Mouse (Mus musculus) ES-E14 (cell line): ENCODE measurements around the gene Tmem160.

Source experiments
- CHD2 ChIP-seq: IDR thresholded peaks from 2 replicates; pipeline ENCODE4 v1.6.1; 2014; ENCODE audit warnings: mild to moderate bottlenecking, low read depth, low read length, inconsistent platforms
- ZNF384 ChIP-seq: IDR thresholded peaks from 2 replicates; pipeline ENCODE4 v1.6.1; 2012; ENCODE audit warnings: low read depth, low read length, inconsistent platforms

DNA sequence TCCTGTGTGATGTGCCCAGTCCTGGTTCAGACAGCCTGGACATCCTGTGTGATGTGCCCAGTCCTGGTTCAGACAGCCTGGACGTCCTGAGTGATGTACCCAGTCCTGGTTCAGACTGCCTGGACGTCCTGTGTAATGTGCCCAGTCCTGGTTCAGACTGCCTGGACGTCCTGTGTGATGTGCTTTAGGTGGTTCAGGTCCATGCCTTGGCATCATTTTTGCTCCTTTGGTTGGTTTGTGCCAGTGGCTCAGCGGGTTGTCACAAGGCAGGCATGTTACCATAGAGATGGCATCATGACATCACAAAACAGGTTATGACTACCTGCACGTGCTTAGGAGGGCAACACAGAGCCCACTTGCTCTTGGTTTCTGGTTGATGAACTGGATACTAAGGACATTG, 41.5 kb upstream of the Tmem160 start:
- TF ChIP-seq ZNF384: no peak
- TF ChIP-seq CHD2: no peak
